Mouse (Mus musculus) CD4-positive, CD25-positive, alpha-beta regulatory T cell, adult 2 months (primary cell): ENCODE measurements around the gene Dcx.

Experiments used
- DNase-seq: peaks from one replicate; pipeline ENCODE4 v3.0.0-alpha.2; 2012; ENCODE audit warnings: low read depth, low spot score

Gene Dcx

DNA sequence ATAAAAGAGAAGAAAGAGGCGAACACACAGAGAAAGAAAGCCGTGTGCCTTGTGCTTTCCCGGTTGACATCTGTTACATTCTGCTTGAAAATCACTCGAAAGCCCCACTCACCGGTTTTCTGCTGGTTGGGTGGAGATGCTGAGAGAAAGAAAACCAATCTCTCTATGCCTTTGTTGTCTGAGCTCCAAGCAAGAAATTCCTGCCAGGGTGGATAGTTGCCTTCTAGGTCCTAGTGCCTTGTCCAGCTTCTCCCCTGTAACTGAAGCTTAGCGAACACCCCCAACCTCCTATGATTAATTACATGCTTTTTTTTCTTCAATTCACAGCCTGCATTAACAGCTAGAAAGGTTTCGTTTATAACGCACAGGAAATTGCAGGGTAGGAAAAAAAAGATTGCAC lies at the start of gene Dcx:
Gene Dcx, minus strand, starts transcription at position 354 of the 400 bp plus-strand sequence.
- DNase-seq, result no peak

DNA sequence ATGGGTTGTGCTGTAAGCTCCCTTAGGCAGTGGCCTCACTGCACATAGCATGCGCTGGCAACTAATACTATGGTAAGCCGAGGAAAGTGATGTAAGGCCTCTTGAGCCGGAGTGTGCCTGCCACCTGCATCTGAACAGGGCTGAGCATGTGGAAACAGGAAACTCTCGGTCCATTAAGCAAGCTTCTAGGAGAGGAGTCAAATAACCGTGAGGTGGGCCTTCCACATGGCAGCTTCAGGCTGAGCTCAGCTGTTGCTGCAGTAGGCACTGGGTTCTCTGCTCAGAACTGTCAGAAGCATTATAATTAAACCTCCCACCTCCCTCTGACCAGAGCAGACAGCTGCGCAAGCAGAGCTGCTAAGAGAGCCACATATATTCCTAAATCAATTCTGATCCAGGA lies 33.1 kb upstream of the Dcx start:
- DNase-seq, result no peak

- no peak for DNase-seq
Observed at GRCm38 (mm10) chrX:143933671-143934070, 560 bp upstream of the Dcx start.

GRCm38 (mm10) chrX:143932530-143932929 lies 581 bp downstream of the Dcx start:
- DNase-seq, result no peak

DNA sequence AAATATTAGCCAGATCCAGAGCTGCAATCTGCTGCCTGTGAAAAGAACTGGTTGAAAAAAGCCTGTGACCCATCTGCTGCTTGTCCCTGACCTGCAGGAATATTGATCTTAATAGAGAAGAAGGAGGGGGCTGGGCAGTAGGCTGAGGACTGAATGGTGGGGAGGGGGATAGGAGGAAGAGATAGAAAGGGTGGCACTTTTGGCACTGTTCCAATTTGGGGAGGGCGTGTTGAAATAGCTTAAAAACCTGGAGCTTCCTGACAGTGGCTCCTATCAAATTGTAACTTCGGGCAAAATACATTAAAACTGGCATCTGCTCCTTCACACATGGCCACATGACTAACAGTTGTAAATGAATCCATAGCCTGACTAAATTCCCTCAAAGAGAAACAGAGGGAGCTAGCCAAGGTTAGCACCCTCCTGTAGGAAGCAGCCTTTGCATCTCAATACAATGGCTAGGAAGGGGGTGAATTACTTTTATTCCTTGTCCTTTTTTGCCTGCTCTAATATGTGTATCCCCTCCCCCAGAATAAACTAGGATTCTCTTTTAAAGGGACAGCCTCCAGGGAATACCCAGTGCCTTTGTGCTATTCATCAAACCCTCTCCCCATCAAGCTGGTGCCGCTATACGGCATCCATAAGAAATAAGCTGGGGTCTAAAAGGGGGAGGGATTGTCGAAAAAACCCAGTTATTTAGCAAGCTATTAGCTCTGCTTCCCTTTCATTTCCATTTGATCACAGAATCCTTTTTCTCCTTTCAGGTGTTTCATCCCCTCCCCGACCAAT lies 1.5 kb downstream of the Dcx start:
- DNase-seq, result no peak

DNA sequence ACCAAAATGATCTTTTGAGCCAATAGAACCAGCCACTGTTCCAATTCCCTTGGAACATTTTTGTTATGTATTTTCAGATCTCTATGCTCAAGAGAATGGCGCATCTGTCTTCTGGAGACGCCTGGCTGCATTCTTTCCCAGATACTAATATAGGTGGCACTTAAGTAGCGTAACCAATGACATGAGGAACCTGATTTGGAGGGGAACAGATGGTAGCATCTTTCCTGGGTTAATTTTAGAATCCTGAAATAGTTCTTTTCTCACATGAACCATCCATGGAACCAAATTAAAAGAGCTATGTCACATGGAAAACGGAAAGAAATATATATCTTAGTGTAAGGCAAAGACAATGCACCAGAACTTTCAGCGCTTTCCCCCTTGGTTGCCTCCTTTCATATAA lies 11.0 kb downstream of the Dcx start:
- no peak for DNase-seq

DNA sequence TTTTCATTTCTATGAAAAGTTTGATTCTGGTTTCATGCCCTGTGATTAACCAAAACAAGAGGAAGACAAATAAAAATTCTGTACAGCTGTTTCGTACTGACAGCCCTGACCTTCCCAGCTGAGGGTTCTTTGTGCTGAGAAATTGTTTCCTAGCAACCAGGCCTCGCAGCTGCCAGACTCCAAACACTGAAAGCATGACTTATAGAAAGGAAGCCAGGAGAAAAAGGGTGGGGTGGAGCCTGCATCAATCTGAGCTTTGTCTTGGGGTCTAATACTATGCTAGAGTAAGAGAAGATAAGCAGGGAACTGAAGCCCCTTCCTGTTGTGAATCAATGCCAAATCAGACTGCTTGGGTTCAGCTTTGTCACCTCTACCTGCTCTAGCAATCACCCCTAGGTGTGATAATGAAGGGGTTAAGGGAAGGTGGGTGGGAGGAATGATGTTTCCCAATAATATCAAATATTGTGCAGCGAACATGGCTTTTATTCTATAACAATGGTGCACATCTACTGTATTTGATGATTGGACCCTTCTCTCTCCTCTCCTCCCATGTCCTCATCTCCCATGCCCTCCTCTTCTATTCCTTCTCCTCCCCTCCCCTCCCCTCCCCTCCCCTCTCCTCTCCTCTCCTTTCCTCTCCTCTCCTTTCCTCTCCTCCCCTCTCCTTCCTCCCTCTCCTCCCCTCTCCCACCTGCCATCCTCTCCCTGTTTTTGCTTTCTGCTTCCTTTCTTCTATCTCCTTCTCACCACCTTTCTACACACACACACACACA lies 26.2 kb downstream of the Dcx start:
- no peak for DNase-seq

DNA sequence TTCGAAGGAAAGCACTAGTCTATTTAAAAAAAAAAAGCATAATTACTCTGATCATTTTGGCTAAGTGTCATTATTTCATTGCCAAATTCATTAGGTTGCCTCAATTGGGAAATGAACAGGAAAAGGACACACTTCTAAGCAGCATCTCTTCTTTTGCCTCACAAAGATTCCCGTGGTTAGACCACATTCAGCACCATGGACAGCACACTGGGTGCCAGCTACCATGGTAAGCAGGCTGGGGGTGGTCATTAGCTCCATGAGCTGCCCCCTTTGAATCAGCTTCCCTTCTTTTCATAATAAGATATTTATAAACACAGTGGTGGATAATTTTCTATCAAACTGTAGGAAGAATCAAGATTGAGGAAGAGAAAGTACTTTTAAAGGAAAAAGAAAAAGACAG lies 28.4 kb downstream of the Dcx start:
- DNase-seq, result no peak

DNA sequence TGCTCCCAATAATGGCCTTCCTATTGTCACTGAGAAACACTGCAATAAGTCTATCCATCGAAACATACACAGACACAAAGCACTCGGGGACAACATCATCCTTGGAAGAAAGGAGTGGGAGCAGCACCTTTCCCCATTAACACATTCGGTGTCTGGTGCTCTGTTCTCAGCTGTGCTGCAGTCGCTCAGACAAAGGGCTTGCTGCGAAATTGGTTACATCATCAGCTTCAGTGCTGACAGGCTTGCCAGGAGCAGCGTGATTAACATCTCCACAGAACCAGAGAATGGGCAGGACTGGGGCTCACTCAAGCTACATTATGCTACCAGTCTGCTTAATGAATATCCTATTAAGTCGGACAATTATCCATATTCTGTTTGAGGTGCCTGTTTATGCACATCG lies 30.8 kb downstream of the Dcx start:
- no peak for DNase-seq

GRCm38 (mm10) chrX:143897363-143898285 lies 35.5 kb downstream of the Dcx start:
- no peak for DNase-seq

GRCm38 (mm10) chrX:143896936-143897335 lies 36.2 kb downstream of the Dcx start:
- no peak for DNase-seq

GRCm38 (mm10) chrX:143893180-143893579 lies 39.9 kb downstream of the Dcx start:
- DNase-seq, result no peak

GRCm38 (mm10) chrX:143885765-143886164 lies 47.3 kb downstream of the Dcx start:
- DNase-seq, result no peak

- DNase-seq, result no peak
Observed at GRCm38 (mm10) chrX:143884953-143885352, 48.2 kb downstream of the Dcx start.

- no peak for DNase-seq
Observed at GRCm38 (mm10) chrX:143884299-143884698, 48.8 kb downstream of the Dcx start.

- DNase-seq, result no peak
Observed at GRCm38 (mm10) chrX:143881806-143882468, 51.2 kb downstream of the Dcx start.

DNA sequence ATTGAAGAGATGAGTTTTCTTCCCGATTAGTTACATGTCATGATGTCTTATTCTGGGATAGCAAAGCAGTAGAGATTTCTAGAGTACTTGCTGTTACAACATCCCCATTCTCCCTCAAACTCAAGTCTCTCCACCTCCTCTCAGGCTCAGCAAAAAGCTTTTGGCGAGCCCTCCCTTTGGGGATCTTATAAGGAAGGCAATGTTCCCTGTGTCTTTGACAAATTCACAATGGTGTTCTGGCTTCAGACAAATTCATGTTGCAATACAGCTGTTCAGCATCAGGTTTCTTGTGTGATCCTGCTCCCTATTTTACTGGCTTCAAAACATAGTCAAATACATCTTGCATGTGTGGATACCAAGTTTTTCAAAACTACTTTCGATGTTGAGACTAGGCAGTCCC lies 53.5 kb downstream of the Dcx start:
- DNase-seq, result no peak

GRCm38 (mm10) chrX:143867129-143867664 lies 65.9 kb downstream of the Dcx start:
- no peak for DNase-seq

DNA sequence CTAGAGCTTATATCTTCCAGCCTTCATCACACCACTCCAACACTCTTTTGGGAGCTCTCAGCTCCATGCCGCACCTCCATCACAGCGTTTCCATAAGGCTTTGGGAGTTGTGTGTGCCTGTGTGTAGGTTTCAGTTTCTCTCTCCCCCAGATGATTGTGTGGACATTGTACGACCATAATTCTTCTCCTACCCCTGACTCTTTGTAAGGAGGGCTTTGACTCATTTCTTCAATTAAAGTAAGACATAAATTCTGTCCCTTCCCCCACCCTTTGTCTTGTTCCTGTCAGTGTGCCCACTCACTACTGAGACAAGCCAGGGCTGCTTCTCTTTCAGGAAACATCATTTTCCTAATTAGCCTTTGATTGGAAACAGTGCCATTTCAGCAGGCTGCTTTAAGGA lies 81.8 kb downstream of the Dcx start:
- no peak for DNase-seq

DNA sequence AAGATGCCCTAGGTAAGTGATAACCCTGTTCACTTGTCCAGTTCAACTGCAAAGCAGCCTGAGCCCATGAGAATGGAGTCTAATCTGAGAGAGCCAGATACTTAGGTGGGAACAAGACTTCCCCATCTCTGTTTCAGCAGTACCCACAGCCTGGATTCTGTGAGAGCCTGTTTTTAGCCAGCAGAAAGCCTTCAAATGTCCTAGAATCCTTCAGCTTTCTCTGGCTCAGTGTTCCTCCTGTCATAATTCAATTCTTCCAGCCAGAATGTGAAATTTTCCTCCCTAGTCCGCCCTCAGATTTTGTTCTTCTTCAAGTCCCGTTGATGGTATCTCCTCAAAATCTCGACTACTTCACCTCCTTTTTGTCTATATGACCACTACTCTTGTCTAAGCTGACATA lies 83.1 kb downstream of the Dcx start:
- no peak for DNase-seq

DNA sequence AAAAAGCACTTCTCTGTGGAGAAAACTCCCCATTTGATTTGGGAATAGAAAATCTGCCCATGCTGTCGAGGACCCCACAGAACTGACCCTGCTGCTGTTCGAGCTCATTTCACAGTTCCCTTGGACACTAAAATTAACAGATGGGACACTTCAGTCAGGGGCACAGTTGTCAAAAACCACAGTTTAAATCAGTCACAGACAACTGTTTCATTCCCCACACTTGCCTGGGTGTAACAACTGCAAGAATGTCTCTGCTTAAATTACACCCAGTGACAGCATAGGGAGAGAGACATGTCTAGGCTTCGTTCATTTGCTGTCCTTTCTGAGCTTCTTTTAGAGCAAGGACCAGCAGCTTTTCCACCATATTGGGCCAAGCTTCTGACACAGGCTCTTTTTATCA lies 86.5 kb downstream of the Dcx start:
- no peak for DNase-seq
